ENCODE assay signal across 20 mouse cellular contexts in the genomic region with DNA sequence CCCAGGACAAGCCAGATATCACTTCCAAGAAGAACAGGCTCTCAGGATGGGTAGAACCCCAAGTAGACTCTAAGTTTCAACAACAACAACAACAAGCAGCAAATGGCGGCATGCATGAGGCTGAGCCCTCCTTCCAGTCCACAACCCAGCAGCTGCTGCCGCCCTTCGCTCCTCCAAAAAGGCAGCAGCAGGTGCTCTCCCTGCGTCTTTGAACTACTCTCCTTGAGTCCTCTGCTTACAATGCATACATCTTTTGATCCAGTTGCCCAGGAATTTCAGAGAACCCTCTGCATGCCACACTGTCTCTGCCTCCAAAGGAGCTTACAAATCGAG. TPM values are rescaled to one million over a fixed set of nuclear protein-coding genes. Genes with fewer than 3 reads are reported as not detected.
"Had no signal": no experiment of that assay in that cellular context is flagged by ENCODE, and none has a peak within 500 bp of the region (broad histone marks: within the 10 kb centered on the region; RNA-seq: fewer than 3 reads in every experiment).

No protein-coding gene starts in this region.

- H3K4me2 ChIP-seq: lung, embryonic 14.5 days; midbrain, embryonic 12.5 days; neural tube, embryonic 12.5 days had no signal

- H3K9ac ChIP-seq: lung, embryonic 14.5 days; midbrain, embryonic 12.5 days; neural tube, embryonic 12.5 days had no signal

- H3K9me3 ChIP-seq: midbrain, embryonic 10.5 days; neural tube, embryonic 12.5 days had no signal

- H3K27ac ChIP-seq: midbrain, embryonic 10.5 days; midbrain, embryonic 12.5 days; neural tube, embryonic 12.5 days had no signal

- ATAC-seq: midbrain, embryonic 16.5 days had no signal

- H3K4me3 ChIP-seq: midbrain, embryonic 10.5 days; midbrain, embryonic 12.5 days; neural tube, embryonic 12.5 days had no signal

- H3K36me3 ChIP-seq: midbrain, embryonic 10.5 days; midbrain, embryonic 12.5 days; neural tube, embryonic 12.5 days had no signal

- DNase-seq: lung, adult 18-20 months; lung, embryonic 14.5 days; lung, postnatal 10 days; lung, postnatal 4 days; midbrain, embryonic 14.5 days; right cerebral cortex, postnatal 14 days; thymus, adult 18-20 months; thymus, postnatal 14 days; thymus, postnatal 36 days had no signal

RNA-seq across cellular contexts. Expression of gene 1700086D15Rik, which starts 1.1 kb away (rescaled TPM):
- total RNA-seq: megakaryocyte, adult 5-6 weeks; megakaryocyte-erythroid progenitor cell, adult 5-6 weeks; neutrophil, adult 5-6 weeks had no signal
- polyA plus RNA-seq: liver, embryonic 16.5 days; midbrain, embryonic 16.5 days; neural tube, embryonic 12.5 days; spleen, adult 2 months; stomach, embryonic 14.5 days; stomach, embryonic 16.5 days had no signal

RNA-seq across cellular contexts. Expression of gene Arhgap44, which starts 4.1 kb away (rescaled TPM):
- total RNA-seq: megakaryocyte, adult 5-6 weeks; megakaryocyte-erythroid progenitor cell, adult 5-6 weeks; neutrophil, adult 5-6 weeks had no signal
